Mouse (Mus musculus) lung, adult 2 months (tissue): ENCODE results near the gene Tnk1.

Experiments used
- CTCF ChIP-seq: fragments of 200-500 bp; IDR thresholded peaks from 2 replicates; pipeline ENCODE4 v1.5.1; 2011; ENCODE audit warnings: mild to moderate bottlenecking, low read length, control low read depth; ENCODE audit not compliant: insufficient read depth
- POLR2A ChIP-seq: fragments of 200-500 bp; IDR thresholded peaks from 2 replicates; pipeline ENCODE4 v1.6.1; 2011; ENCODE audit warnings: low read depth, mild to moderate bottlenecking, control low read depth, low read length, borderline replicate concordance; ENCODE audit errors: extremely low read depth

DNA sequence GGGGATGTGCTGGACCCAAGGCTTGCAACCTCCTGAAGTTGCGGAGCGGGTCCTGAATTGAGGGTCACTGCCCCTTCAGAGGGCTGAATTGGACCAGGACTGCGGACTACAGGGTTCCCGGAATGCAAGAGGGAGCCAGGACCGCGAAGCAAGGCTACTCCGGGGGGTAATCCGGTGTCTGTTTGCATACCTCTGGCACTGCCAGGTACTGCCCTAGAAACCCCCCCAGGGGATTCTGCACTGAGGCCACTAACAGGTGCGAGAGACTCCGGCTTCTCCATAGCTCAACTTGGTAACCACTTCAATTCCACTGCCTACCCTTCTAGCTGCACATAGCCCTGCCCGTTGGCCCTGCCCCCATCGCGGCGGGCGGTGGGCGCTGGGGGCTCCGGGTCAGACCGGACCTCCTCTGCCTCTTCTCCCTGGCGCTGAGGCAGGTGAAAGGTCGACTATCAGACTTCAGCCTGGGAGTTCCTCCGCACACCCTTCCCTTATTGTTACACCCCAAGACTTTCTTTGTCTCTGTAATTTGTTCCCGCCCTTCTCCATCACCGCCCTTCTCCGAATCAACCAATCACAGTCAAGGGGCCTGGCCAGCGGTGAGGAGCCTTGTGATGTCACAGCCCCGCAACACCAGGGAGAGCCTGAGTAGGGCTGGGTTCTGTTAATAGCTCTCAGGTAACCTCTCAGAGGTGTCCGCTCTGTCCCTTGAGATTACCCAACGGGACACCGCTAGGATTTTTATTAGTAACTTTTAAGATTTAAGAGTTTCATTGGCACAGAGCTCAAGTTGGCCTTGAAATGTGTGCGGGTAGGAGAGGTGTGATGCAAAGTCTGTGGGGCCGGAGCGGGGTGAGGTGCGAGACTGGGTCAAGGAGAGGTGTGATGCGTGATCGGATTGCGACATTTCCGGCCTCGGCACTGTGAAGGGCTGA is 42.2 kb upstream of the Tnk1 start, which contains the start of the genes 2810408A11Rik and Neurl4:
- TF ChIP-seq CTCF, result no peak
- peak; percentile 74; the same call in 1 of the 2 replicates for TF ChIP-seq POLR2A
